Mouse (Mus musculus) kidney, embryonic 16.5 days (tissue): Measurements from ENCODE around the gene Tmem243. TPM values are rescaled to one million over a fixed set of nuclear protein-coding genes. Genes with fewer than 3 reads are reported as not detected.
A peak's percentile ranks its signal among the peaks of the same experiment; 100 is the strongest.

Experiments used
- ATAC-seq: fragments of 200-750 bp; cut with Nextera tagmentation; 2 replicates; pipeline ENCODE4 v1.8.0; 2017; ENCODE audit warnings: moderate TSS enrichment; ENCODE audit not compliant: low FRiP score, low TSS enrichment
- H3K27ac ChIP-seq: fragments of 300-500 bp; sonication (generic); 2 replicates; pipeline ENCODE4 v1.5.1; 2014; ENCODE audit warnings: low read length
- H3K27me3 ChIP-seq: fragments of 300-500 bp; sonication (generic); 2 replicates; pipeline ENCODE4 v1.6.1; 2014; ENCODE audit warnings: low read length, control low read depth, mixed read lengths; ENCODE audit not compliant: insufficient read depth
- H3K36me3 ChIP-seq: fragments of 300-500 bp; sonication (generic); 2 replicates; pipeline ENCODE4 v1.6.1; 2014; ENCODE audit warnings: low read length, control low read depth, mixed read lengths; ENCODE audit not compliant: insufficient read depth
- H3K4me1 ChIP-seq: fragments of 300-500 bp; sonication (generic); 2 replicates; pipeline ENCODE4 v1.6.1; 2014; ENCODE audit warnings: low read length, control low read depth, mixed read lengths; ENCODE audit not compliant: insufficient read depth
- H3K4me2 ChIP-seq: fragments of 300-500 bp; sonication (generic); replicated peaks from 2 replicates; pipeline ENCODE4 v1.6.1; 2014; ENCODE audit warnings: low read depth, low read length
- H3K4me3 ChIP-seq: fragments of 300-500 bp; sonication (generic); 2 replicates; pipeline ENCODE4 v1.5.1; 2014; ENCODE audit warnings: mild to moderate bottlenecking, low read length
- H3K9ac ChIP-seq: fragments of 300-500 bp; sonication (generic); replicated peaks from 2 replicates; pipeline ENCODE4 v1.6.1; 2014; ENCODE audit warnings: low read length
- H3K9me3 ChIP-seq: fragments of 300-500 bp; sonication (generic); 2 replicates; pipeline ENCODE4 v1.6.1; 2016; ENCODE audit warnings: low read length, control low read depth
- WGBS: fragments of 180-500 bp; shearing (Covaris S2); extraction: QIAGEN DNeasy Blood & Tissue Kit; methylation state at CpG from one replicate; pipeline ENCODE4 v1.1.7; 2014; 5-methylcytosine and 5-hydroxymethylcytosine counted together
- polyA plus RNA-seq: library from polyadenylated mRNA; unstranded; fragments of >200 nt; fragmentation: Nextera tagmentation; extraction: Ambion mirVana; gene quantifications from 2 replicates; pipeline ENCODE4 v1.2.1, GENCODE M21; 2015

Gene Tmem243
- polyA plus RNA-seq: 11.6 and 18.6 TPM in 2 replicates

- Histone ChIP-seq H3K36me3 (no peaks in the 10 kb centered on the region), H3K4me3 (peak within 1 kb of the TSS; percentile 89), H3K27me3 (no peaks in the 10 kb centered on the region; the same call in 1 of the 2 replicates), H3K4me1 (peaks cover 11% of the 10 kb centered on the region; the same call in 1 of the 2 replicates), H3K4me2 (peak within 1 kb of the TSS; percentile 79), H3K9me3 (peaks cover 6% of the 10 kb centered on the region), H3K27ac (peak within 1 kb of the TSS; percentile 53; the same call in 1 of the 2 replicates), H3K9ac (peak within 1 kb of the TSS; percentile 86)
- ATAC-seq: peak; percentile 98
- under 1% methylated on average over 59 of the region's 59 CpGs for WGBS
Measured at GRCm38 (mm10) chr5:9100207-9100848, at the start of gene Tmem243. Tmem243 (plus strand) TSS chr5:9100668.

GRCm38 (mm10) chr5:9056020-9056660 lies 44.3 kb upstream of the Tmem243 start:
- WGBS: 30% methylated on average over 3 of the region's 3 CpGs
- H3K4me1 ChIP-seq: no peaks in the 10 kb centered on the region
- H3K9ac ChIP-seq: no peak overlapping the region
- no peak overlapping the region for H3K4me2 ChIP-seq
- H3K27me3 ChIP-seq: no peaks in the 10 kb centered on the region
- peak; percentile 69; the same call in 1 of the 2 replicates for ATAC-seq
- H3K9me3 ChIP-seq: no peaks in the 10 kb centered on the region
- no peak overlapping the region for H3K27ac ChIP-seq
- H3K4me3 ChIP-seq: no peak overlapping the region
- no peaks in the 10 kb centered on the region for H3K36me3 ChIP-seq

- no peaks in the 10 kb centered on the region for H3K27me3 ChIP-seq
- 73% methylated on average over 5 of the region's 5 CpGs for WGBS
- no peaks in the 10 kb centered on the region for H3K36me3 ChIP-seq
- no peaks in the 10 kb centered on the region for H3K9me3 ChIP-seq
- H3K4me1 ChIP-seq: no peaks in the 10 kb centered on the region
- no peak overlapping the region for H3K9ac ChIP-seq
- ATAC-seq: no peak
- no peak overlapping the region for H3K4me2 ChIP-seq
- H3K4me3 ChIP-seq: no peak overlapping the region
- H3K27ac ChIP-seq: no peak overlapping the region
Measured at GRCm38 (mm10) chr5:9057277-9057879, 43.1 kb upstream of the Tmem243 start.

- no peaks in the 10 kb centered on the region for H3K9me3 ChIP-seq
- no peaks in the 10 kb centered on the region for H3K27me3 ChIP-seq
- H3K4me2 ChIP-seq: no peak overlapping the region
- no peak overlapping the region for H3K4me3 ChIP-seq
- H3K27ac ChIP-seq: no peak overlapping the region
- no peak for ATAC-seq
- WGBS: 71% methylated on average over 6 of the region's 6 CpGs
- H3K36me3 ChIP-seq: no peaks in the 10 kb centered on the region
- H3K4me1 ChIP-seq: no peaks in the 10 kb centered on the region
- no peak overlapping the region for H3K9ac ChIP-seq
Measured at GRCm38 (mm10) chr5:9059303-9060023, 41.0 kb upstream of the Tmem243 start.

GRCm38 (mm10) chr5:9060228-9060627 lies 40.2 kb upstream of the Tmem243 start:
- ATAC-seq: no peak
- Histone ChIP-seq H3K27ac (no peak overlapping the region), H3K36me3 (no peaks in the 10 kb centered on the region), H3K9me3 (no peaks in the 10 kb centered on the region), H3K27me3 (no peaks in the 10 kb centered on the region), H3K4me1 (no peaks in the 10 kb centered on the region), H3K9ac (no peak overlapping the region), H3K4me2 (no peak overlapping the region), H3K4me3 (no peak overlapping the region)
- 87% methylated on average over 14 of the region's 14 CpGs for WGBS

GRCm38 (mm10) chr5:9064217-9064616 lies 36.3 kb upstream of the Tmem243 start:
- no peak overlapping the region for H3K27ac ChIP-seq
- no peak for ATAC-seq
- no peaks in the 10 kb centered on the region for H3K9me3 ChIP-seq
- H3K4me1 ChIP-seq: no peaks in the 10 kb centered on the region
- H3K9ac ChIP-seq: no peak overlapping the region
- no peak overlapping the region for H3K4me2 ChIP-seq
- no peaks in the 10 kb centered on the region for H3K27me3 ChIP-seq
- no peaks in the 10 kb centered on the region for H3K36me3 ChIP-seq
- 79% methylated on average over 1 of the region's 1 CpGs for WGBS
- no peak overlapping the region for H3K4me3 ChIP-seq

- no peak overlapping the region for H3K4me3 ChIP-seq
- 56% methylated on average over 2 of the region's 2 CpGs for WGBS
- no peak overlapping the region for H3K4me2 ChIP-seq
- no peaks in the 10 kb centered on the region for H3K9me3 ChIP-seq
- ATAC-seq: no peak
- H3K9ac ChIP-seq: no peak overlapping the region
- no peak overlapping the region for H3K27ac ChIP-seq
- no peaks in the 10 kb centered on the region for H3K27me3 ChIP-seq
- H3K4me1 ChIP-seq: no peaks in the 10 kb centered on the region
- H3K36me3 ChIP-seq: no peaks in the 10 kb centered on the region
Measured at GRCm38 (mm10) chr5:9068886-9069285, 31.6 kb upstream of the Tmem243 start.

- ATAC-seq: no peak
Measured at GRCm38 (mm10) chr5:9069599-9070209, 30.8 kb upstream of the Tmem243 start.

GRCm38 (mm10) chr5:9071360-9071759 lies 29.1 kb upstream of the Tmem243 start:
- Histone ChIP-seq H3K4me2 (no peak overlapping the region), H3K36me3 (no peaks in the 10 kb centered on the region), H3K27me3 (no peaks in the 10 kb centered on the region), H3K4me1 (no peaks in the 10 kb centered on the region), H3K9me3 (no peaks in the 10 kb centered on the region), H3K27ac (no peak overlapping the region), H3K9ac (no peak overlapping the region), H3K4me3 (no peak overlapping the region)
- no peak for ATAC-seq
- WGBS: 88% methylated on average over 3 of the region's 3 CpGs

More at GRCm38 (mm10) chr5:9069599-9070209, 30.8 kb upstream of the Tmem243 start:
- no peak overlapping the region for H3K27ac ChIP-seq
- H3K4me2 ChIP-seq: no peak overlapping the region
- 58% methylated on average over 6 of the region's 6 CpGs for WGBS
- H3K36me3 ChIP-seq: no peaks in the 10 kb centered on the region
- no peak overlapping the region for H3K4me3 ChIP-seq
- no peaks in the 10 kb centered on the region for H3K9me3 ChIP-seq
- H3K9ac ChIP-seq: no peak overlapping the region
- H3K4me1 ChIP-seq: no peaks in the 10 kb centered on the region
- no peaks in the 10 kb centered on the region for H3K27me3 ChIP-seq
